Mouse (Mus musculus): ENCODE data around the gene Kansl1.

Gene Kansl1

DNA sequence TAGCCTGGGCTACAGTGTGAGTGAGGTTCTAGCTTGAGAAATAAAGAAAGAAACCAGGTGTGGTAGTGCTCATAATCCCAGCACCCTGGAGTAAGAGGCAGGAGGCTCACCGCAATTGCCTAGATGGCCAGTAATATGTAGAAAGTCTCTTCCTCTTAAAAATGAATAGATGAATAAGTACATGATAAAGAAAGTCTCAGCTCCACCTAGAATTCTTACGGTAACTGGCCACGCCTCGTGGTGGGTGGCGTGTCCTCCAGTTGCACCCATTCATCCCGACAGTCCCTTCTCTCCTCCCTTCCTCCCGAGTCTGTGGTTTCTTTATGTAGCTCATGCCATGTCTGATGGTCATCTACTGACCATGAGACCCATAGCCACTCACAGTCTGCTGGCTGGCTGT lies 162.9 kb downstream of the Kansl1 start:
- DNase-seq (ENCODE audit: low read depth), result no peak

DNA sequence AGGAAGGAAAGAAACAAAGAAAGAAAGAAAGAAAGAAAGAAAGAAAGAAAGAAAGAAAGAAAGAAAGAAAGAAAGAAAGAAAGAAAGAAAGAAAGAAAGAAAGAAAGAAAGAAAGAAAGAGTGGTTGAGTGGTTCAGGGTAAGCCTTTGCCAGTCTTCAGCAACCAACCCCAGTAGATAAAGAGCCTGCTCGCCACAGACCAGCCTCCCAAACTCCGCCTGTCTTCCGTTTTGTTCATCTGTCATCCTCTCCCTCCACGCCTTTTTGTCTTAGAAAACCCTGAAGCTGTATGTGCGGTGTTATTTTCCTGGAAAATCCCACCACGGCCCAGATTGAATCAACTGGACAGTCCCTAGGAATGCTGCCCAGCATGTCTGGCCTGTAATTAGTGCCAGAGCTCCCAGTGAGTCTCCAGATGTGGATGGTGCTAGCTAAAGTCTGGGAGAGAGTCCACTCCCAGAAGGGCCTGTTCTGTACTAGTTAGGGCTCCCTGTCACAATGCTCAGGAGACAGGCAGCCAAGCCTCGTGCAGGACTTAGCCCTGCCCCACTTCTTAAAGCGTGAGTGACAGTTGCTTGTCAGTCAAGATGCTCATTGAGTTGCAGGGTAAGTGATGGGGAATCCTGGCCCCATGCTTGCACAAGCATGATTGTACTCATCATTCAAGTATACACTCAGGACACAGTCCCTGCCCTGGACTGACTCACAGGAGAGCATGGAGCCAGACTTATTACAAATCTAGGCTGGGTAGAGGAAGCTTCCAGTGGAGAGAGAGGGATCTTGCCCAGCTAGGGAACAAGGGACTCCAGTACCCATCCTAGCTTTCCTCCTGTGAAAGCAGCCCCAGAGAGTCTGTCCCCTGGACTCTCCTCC lies 165.3 kb downstream of the Kansl1 start:
- DNase-seq (ENCODE audit: low read depth), result no peak

DNA sequence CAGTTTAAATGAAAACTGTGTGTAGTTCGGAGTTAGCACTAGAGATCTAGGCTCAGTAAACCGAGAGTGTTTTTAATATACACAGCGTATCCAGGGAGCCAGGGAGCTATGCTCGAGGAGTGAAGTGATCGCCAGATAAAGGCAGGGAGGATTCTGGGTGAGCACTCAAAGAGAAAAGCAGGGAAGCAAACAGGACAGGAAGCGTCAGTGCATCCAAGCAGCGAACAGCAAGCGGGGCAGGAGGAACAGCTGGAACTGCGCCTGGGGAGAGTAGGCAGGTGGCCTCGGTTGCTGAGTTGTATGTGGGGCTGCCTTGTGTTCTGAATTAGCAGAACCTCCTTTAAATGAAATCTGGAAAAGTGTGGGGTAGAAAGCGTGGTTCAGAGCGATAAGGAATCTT lies 166.0 kb downstream of the Kansl1 start:
- no peak for DNase-seq (ENCODE audit: low read depth)

DNA sequence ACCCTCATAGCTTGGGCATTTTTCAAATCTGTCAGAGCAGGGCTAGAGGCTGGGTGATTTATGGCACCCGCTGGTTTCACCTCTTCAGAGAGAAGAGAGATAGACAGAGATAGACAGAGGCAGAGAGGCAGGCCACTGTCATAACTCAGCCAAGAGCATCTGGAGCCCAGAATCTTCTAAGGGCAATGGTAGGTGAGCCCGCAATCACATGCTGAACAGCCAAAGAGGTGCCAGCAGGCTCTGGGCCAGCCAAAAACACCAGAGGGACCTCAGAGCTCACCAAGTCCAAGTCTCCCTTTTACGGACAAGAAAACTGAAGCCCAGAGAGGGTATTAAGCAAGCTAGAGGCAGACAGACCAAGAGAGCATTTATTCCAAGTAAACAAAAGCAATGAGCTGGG lies 171.0 kb downstream of the Kansl1 start:
- DNase-seq (ENCODE audit: low read depth), result no peak

DNA sequence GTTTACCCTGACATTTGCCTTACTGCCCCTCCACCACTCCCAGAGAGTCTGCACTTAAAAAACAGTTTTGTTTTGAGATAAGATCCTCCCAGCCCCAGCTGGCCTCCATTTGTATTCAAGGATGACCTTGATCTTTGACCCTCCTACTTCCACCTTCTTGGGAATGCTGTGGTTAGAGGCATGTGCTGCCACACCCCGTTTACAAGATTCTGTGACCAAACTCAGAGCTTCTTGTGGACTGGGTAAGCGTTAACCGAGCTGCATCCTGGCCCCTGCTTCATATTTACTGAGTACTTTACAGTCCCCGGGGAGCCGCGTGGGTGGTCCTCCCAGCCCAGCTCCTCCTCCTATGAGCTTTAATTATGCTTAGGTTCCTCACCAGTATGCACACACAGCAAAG lies 173.0 kb downstream of the Kansl1 start:
- no peak for DNase-seq (ENCODE audit: low read depth)

DNA sequence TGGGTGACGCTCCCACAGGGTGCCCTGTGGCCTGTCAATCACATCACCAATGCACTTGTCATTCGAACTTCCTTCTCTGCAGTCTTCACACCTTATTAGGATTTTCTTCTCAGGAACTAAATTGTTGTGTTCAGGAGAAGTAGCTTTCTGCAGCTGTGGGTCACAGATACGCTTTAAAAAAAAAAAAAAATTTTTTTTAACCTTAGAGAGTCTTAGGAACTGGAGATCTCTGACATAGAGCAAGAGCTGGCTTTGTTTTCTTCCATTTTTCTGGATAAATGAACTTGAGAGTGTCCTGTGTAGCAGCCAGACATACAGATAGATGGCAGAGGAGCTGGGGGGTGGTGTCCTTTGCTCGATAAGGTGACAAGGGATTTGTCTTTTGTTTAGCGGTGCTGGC lies 173.5 kb downstream of the Kansl1 start:
- no peak for DNase-seq (ENCODE audit: low read depth)

DNA sequence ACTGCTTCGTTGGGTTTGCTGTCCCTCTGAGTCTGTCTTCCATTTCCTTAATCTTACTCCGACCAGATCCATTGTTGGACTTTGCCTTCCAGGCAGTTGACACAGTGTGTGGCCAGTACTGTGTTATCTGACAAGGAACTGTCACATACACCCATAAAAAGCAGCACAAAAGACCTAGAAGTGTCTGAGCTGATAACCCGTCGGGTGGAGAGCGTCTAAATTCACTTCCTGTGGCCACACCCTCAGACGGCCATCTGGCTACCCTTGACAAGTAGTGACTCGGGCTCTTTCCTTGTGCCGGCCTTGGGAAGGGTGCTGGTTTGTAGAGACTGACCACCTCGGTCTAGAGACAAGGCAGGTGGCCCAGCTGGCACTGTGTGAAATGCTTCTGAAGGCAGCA lies 175.4 kb downstream of the Kansl1 start:
- DNase-seq (ENCODE audit: low read depth), result peak; percentile 81

DNA sequence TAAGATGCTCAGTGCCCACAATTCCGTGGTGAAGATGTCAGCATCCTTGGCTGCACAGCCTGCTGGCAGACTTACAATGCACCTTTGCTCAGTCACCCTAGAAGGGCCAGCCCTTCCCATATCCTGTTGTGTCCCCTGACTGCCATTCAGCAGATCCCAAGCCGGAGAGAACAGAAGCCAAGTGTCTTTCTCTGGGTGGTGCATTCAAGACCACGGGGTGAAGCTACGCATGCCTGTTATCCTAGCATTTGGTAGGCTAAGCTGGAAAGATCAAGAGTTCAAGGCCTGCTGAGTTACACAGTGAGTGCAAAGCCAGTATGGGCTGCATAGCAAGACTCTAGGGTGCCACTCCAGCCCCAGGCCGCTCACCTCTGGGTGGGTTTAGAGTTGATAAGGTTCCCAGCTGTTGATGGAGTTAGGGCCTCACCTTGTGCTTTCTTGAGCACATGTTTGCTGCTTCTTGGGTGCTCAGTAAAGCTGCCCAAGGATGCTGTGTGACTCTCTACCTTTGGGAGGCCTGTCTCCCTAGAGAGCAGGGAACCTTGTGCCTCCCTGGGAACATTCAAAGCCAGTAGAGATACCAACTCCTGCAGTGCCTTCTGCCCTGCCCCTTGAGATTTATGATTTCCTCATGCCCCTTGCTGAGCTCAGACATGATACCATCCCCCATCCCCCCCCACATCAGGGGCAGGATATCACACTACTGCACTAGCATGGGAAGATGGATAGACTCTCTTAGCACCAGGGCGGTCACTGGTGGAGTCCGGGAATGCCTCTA lies 176.0 kb downstream of the Kansl1 start:
- no peak for DNase-seq (ENCODE audit: low read depth)

DNA sequence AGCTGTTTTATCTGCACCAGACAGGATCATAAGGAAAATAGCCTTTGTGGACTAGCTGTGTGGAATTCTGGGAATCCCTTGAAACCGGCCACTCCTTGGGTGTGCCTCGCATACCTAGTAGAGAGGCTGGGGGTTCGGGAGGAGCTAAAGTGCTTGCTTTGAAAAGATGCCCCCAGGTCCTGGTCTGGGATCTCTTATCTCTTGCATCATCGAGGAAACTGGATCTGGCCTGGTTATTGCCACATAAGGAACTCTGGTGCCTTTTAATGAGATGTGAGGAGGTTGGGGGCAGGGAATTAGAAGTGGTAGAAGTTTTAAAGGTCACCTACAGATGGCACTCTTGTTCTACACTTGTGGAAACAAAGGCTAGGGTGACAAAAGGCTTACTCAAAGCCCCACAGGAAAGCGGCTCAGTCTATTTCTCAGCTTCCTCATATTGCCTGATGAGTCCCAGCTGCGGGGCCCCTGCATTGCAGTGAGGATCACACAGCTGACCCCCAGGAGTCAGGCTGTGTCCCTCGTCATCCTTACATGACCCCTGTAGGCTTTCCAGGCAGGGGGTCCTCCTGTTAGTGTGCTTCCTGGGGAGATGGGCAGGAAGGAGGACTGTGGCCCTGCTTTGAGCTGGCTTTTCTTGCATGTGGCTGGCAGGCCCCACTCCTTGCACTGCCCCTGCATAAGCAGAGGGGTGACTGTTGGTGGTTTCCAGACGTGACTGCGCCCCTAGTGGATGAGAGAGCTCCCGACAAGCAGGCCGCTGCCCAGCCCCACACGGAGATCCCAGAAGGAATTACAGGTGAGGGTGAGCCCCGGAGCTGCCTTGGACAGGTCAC lies 179.2 kb downstream of the Kansl1 start:
- DNase-seq (ENCODE audit: low read depth), result peak; percentile 68

DNA sequence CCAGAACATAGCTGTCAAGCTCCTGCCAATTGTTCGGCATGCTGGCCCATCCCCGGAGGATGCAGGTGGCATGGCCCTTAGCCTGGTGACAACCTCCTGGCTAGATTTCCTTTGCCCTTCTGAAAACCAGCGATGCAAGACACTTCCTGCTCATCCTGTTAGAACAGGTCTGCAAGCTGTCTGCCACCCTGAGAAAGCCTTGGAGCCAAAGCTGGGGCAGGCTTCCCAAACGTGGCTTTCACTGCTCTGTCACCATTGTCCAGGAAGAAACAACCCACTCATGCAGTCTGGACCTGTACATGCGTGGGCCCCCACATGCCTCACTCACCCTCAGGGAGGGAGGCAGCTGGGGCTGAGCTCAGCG lies 179.8 kb downstream of the Kansl1 start:
- no peak for DNase-seq (ENCODE audit: low read depth)

DNA sequence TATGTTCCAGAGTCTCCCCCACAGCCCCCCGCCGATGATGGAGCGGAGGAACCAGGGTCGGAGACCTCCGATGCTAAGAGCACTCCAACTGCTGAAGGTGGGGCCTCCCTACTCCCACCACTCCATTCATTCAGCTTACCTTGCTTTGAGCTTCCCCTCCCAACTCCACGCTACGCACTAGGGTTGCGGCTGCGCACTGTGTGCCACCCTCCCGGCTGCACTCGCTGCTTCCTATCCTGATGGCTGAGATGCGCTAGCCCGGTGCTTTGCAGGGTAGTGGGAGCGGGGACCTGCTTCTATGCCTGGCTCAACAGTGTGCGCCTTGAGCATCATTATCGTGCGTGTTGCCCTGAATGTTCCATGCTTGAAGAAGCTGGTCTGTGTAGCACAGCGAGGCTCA lies 181.5 kb downstream of the Kansl1 start:
- no peak for DNase-seq (ENCODE audit: low read depth)

Data from c-Kit-positive CD71-positive TER-119-negative erythroid progenitor cells, embryonic 14.5 days (primary cell).